Mouse (Mus musculus) midbrain, postnatal 0 days (tissue): ENCODE data around the gene Ovgp1. TPM values are rescaled to one million over a fixed set of nuclear protein-coding genes. Genes with fewer than 3 reads are reported as not detected.
A peak's percentile ranks its signal among the peaks of the same experiment; 100 is the strongest.
"Not testable (repeated sequence)": the region's sequence is repeated elsewhere in the genome, so short reads cannot be mapped to it uniquely, and the experiment has no call there.

Source experiments
- ATAC-seq: fragments of 200-750 bp; cut with Nextera tagmentation; 2 replicates; pipeline ENCODE4 v1.8.0; 2017; ENCODE audit warnings: moderate number of reproducible peaks, mild to moderate bottlenecking, moderate TSS enrichment, moderate library complexity; ENCODE audit not compliant: low FRiP score
- DNase-seq: peaks from one replicate; pipeline ENCODE4 v3.0.0-alpha.2; 2015; ENCODE audit warnings: low spot score
- H3K27ac ChIP-seq: fragments of 300-500 bp; sonication (generic); 2 replicates; pipeline ENCODE4 v1.5.1; 2014; ENCODE audit warnings: low read depth, mild to moderate bottlenecking, low read length, mixed read lengths
- H3K27me3 ChIP-seq: fragments of 300-500 bp; sonication (generic); 2 replicates; pipeline ENCODE4 v1.6.1; 2014; ENCODE audit warnings: low read length, control low read depth, mixed read lengths; ENCODE audit not compliant: insufficient read depth
- H3K36me3 ChIP-seq: fragments of 300-500 bp; sonication (generic); 2 replicates; pipeline ENCODE4 v1.6.1; 2014; ENCODE audit warnings: low read length, control low read depth, mixed read lengths; ENCODE audit not compliant: insufficient read depth
- H3K4me1 ChIP-seq: fragments of 300-500 bp; sonication (generic); 2 replicates; pipeline ENCODE4 v1.6.1; 2014; ENCODE audit warnings: mild to moderate bottlenecking, control low read depth, antibody characterized with exemption, low read length, mixed read lengths; ENCODE audit not compliant: insufficient read depth
- H3K4me2 ChIP-seq: fragments of 300-500 bp; sonication (generic); 2 replicates; pipeline ENCODE4 v1.6.1; 2014; ENCODE audit warnings: low read depth, mild to moderate bottlenecking, low read length, mixed read lengths; ENCODE audit not compliant: poor library complexity, severe bottlenecking
- H3K4me3 ChIP-seq: fragments of 300-500 bp; sonication (generic); 2 replicates; pipeline ENCODE4 v1.5.1; 2014; ENCODE audit warnings: low read depth, mild to moderate bottlenecking, low read length, moderate library complexity
- H3K9ac ChIP-seq: fragments of 300-500 bp; sonication (generic); replicated peaks from 2 replicates; pipeline ENCODE4 v1.6.1; 2014; ENCODE audit warnings: mild to moderate bottlenecking, low read length, moderate library complexity, mixed read lengths; ENCODE audit not compliant: poor library complexity, severe bottlenecking
- H3K9me3 ChIP-seq: fragments of 300-500 bp; sonication (generic); 2 replicates; pipeline ENCODE4 v1.6.1; 2016; ENCODE audit warnings: low read length, control low read depth
- CTCF ChIP-seq: IDR thresholded peaks from 2 replicates; pipeline ENCODE4 v1.5.1; 2016; ENCODE audit warnings: antibody characterized with exemption, mild to moderate bottlenecking
- WGBS: fragments of 180-500 bp; shearing (Covaris S2); extraction: QIAGEN DNeasy Blood & Tissue Kit; methylation state at CpG from one replicate; pipeline ENCODE4 v1.1.7; 2014; 5-methylcytosine and 5-hydroxymethylcytosine counted together
- polyA plus RNA-seq: library from polyadenylated mRNA; unstranded; fragments of >200 nt; fragmentation: Nextera tagmentation; extraction: Ambion mirVana; gene quantifications from 2 replicates; pipeline ENCODE4 v1.2.1, GENCODE M21; 2015
- total RNA-seq: library from RNA; depleted of rRNA; stranded (reverse); fragments of >200 nt; gene quantifications from 2 replicates; pipeline ENCODE4 v1.2.3, GENCODE M21; 2014; rRNA removed

The Ovgp1 gene
- total and polyA plus RNA-seq, 2 experiments from 2014 or later: 4.8 to 7.6 TPM

GRCm38 (mm10) chr3:106001416-106002370 lies 28.2 kb downstream of the Ovgp1 start:
- 19% methylated on average over 16 of the region's 17 CpGs for WGBS
- H3K4me1 ChIP-seq: 0 out of 2 replicates have a peak, but pooled peaks cover 3% of the 10 kb centered on the region
- no peaks in the 10 kb centered on the region for H3K9me3 ChIP-seq
- no peaks in the 10 kb centered on the region for H3K27me3 ChIP-seq
- H3K4me2 ChIP-seq: peak overlapping the region; percentile 63
- ATAC-seq (peak; percentile 93), DNase-seq (peak; percentile 69)
- H3K36me3 ChIP-seq: no peaks in the 10 kb centered on the region
- H3K4me3 ChIP-seq: peak overlapping the region; percentile 35
- peak overlapping the region; percentile 48 for H3K9ac ChIP-seq
- TF ChIP-seq CTCF: no peak
- H3K27ac ChIP-seq: no peak overlapping the region

GRCm38 (mm10) chr3:106003360-106003759 lies 29.8 kb downstream of the Ovgp1 start:
- not testable (repeated sequence) for H3K4me1 ChIP-seq, H3K4me3 ChIP-seq, DNase-seq, H3K27me3 ChIP-seq, H3K9me3 ChIP-seq, H3K27ac ChIP-seq, H3K36me3 ChIP-seq, H3K9ac ChIP-seq, ATAC-seq, H3K4me2 ChIP-seq
- WGBS: 71% methylated on average over 10 of the region's 10 CpGs
- TF ChIP-seq CTCF: peak; percentile 7; the same call in 1 of the 2 replicates

GRCm38 (mm10) chr3:106014546-106014945 lies 41.0 kb downstream of the Ovgp1 start, which contains the start of gene Pifo:
Gene Pifo (minus strand): TSS chr3:106014646.
- TF ChIP-seq CTCF: no peak
- Histone ChIP-seq H3K27ac (no peak within 1 kb of the TSS), H3K36me3 (no peaks in the 10 kb centered on the region), H3K9me3 (no peaks in the 10 kb centered on the region), H3K9ac (no peak within 1 kb of the TSS), H3K27me3 (no peaks in the 10 kb centered on the region), H3K4me2 (no peak within 1 kb of the TSS), H3K4me1 (no peaks in the 10 kb centered on the region), H3K4me3 (no peak within 1 kb of the TSS)
- WGBS: 84% methylated on average over 2 of the region's 2 CpGs
- ATAC-seq (no peak), DNase-seq (no peak)

- H3K4me2 ChIP-seq: no peak overlapping the region
- H3K9me3 ChIP-seq: no peaks in the 10 kb centered on the region
- DNase-seq: peak; percentile 29
- no peak overlapping the region for H3K27ac ChIP-seq
- ATAC-seq: no peak
- H3K27me3 ChIP-seq: no peaks in the 10 kb centered on the region
- no peak overlapping the region for H3K4me3 ChIP-seq
- peak; percentile 78 for TF ChIP-seq CTCF
- no peaks in the 10 kb centered on the region for H3K4me1 ChIP-seq
- no peaks in the 10 kb centered on the region for H3K36me3 ChIP-seq
- H3K9ac ChIP-seq: no peak overlapping the region
Observed at GRCm38 (mm10) chr3:106021840-106022239, 48.3 kb downstream of the Ovgp1 start.

- TF ChIP-seq CTCF: no peak
- ATAC-seq: no peak
- Histone ChIP-seq H3K36me3 (no peaks in the 10 kb centered on the region), H3K4me2 (no peak overlapping the region), H3K4me3 (no peak overlapping the region), H3K9ac (no peak overlapping the region), H3K27ac (no peak overlapping the region), H3K4me1 (no peaks in the 10 kb centered on the region), H3K27me3 (no peaks in the 10 kb centered on the region), H3K9me3 (no peaks in the 10 kb centered on the region)
- DNase-seq: no peak
- 92% methylated on average over 2 of the region's 2 CpGs for WGBS
Observed at GRCm38 (mm10) chr3:106024135-106024534, 50.6 kb downstream of the Ovgp1 start.

GRCm38 (mm10) chr3:106032781-106033180 lies 59.3 kb downstream of the Ovgp1 start, which contains the start of gene Chil5:
Gene Chil5 (minus strand): TSS chr3:106032814.
- no peak for TF ChIP-seq CTCF
- ATAC-seq (no peak; the same call in 1 of the 2 replicates), DNase-seq (no peak)
- Histone ChIP-seq H3K27ac (no peak within 1 kb of the TSS), H3K9ac (no peak within 1 kb of the TSS), H3K4me3 (no peak within 1 kb of the TSS), H3K27me3 (no peaks in the 10 kb centered on the region), H3K4me2 (no peak within 1 kb of the TSS), H3K4me1 (no peaks in the 10 kb centered on the region), H3K9me3 (no peaks in the 10 kb centered on the region), H3K36me3 (no peaks in the 10 kb centered on the region)
- 92% methylated on average over 1 of the region's 1 CpGs for WGBS

Other genes with a start within 250 kb of the Ovgp1 start
- gene Rap1a, start 172.4 kb upstream of the Ovgp1 start, total RNA-seq: 27.1 and 32.2 TPM in 2 replicates
- 59.9 and 66.0 TPM in 2 replicates for gene Rap1a, start 172.4 kb upstream of the Ovgp1 start, polyA plus RNA-seq
- gene Adora3, start 102.9 kb upstream of the Ovgp1 start, total RNA-seq: 0.66 and 0.77 TPM in 2 replicates
- 0.20 and 0.30 TPM in 2 replicates for gene Adora3, start 102.9 kb upstream of the Ovgp1 start, polyA plus RNA-seq
- gene Tmigd3, start 102.8 kb upstream of the Ovgp1 start, total RNA-seq: not detected in 2 replicates
- gene Tmigd3, start 102.8 kb upstream of the Ovgp1 start, polyA plus RNA-seq: not detected in 2 replicates
- 0.33 and 1.0 TPM in 2 replicates for gene I830077J02Rik, start 41.0 kb upstream of the Ovgp1 start, total RNA-seq
- 0.25 and 0.40 TPM in 2 replicates for gene I830077J02Rik, start 41.0 kb upstream of the Ovgp1 start, polyA plus RNA-seq
- gene Wdr77, start 14.3 kb upstream of the Ovgp1 start, total RNA-seq: 56.4 and 65.1 TPM in 2 replicates
- gene Wdr77, start 14.3 kb upstream of the Ovgp1 start, polyA plus RNA-seq: 87.9 and 88.1 TPM in 2 replicates
- 239 and 270 TPM in 2 replicates for gene Atp5f1, start 13.6 kb upstream of the Ovgp1 start, total RNA-seq
- 539 and 548 TPM in 2 replicates for gene Atp5f1, start 13.6 kb upstream of the Ovgp1 start, polyA plus RNA-seq
- gene Pifo, start 40.9 kb downstream of the Ovgp1 start, total RNA-seq: 2.5 and 5.3 TPM in 2 replicates
- 5.6 and 7.3 TPM in 2 replicates for gene Pifo, start 40.9 kb downstream of the Ovgp1 start, polyA plus RNA-seq
- gene Chil5, start 59.1 kb downstream of the Ovgp1 start, total RNA-seq: not detected in 2 replicates
- not detected in 2 replicates for gene Chil5, start 59.1 kb downstream of the Ovgp1 start, polyA plus RNA-seq
- 0.66 and 5.7 TPM in 2 replicates for gene Chia1, start 139.5 kb downstream of the Ovgp1 start, total RNA-seq
- gene Chia1, start 139.5 kb downstream of the Ovgp1 start, polyA plus RNA-seq: 1.4 and 1.5 TPM in 2 replicates
- not detected in 2 replicates for gene Chil3, start 193.9 kb downstream of the Ovgp1 start, total RNA-seq
- 0.38 TPM in 1 of 2 replicates, not detected in the other for gene Chil3, start 193.9 kb downstream of the Ovgp1 start, polyA plus RNA-seq
- not detected in 2 replicates for gene Chil4, start 245.8 kb downstream of the Ovgp1 start, total RNA-seq
- not detected in 2 replicates for gene Chil4, start 245.8 kb downstream of the Ovgp1 start, polyA plus RNA-seq